Mouse (Mus musculus): ENCODE results near the gene Mcts2. TPM values are rescaled to one million over a fixed set of nuclear protein-coding genes. Genes with fewer than 3 reads are reported as not detected.

Mcts2 gene
- total RNA-seq, 4 experiments from 2014 or later, result 15.5 to 18.6 (median 18.2) TPM

GRCm38 (mm10) chr2:152683086-152683485 lies 3.7 kb upstream of the Mcts2 start:
- no peak for DNase-seq (ENCODE audit: low spot score in 2 of 2)

DNA sequence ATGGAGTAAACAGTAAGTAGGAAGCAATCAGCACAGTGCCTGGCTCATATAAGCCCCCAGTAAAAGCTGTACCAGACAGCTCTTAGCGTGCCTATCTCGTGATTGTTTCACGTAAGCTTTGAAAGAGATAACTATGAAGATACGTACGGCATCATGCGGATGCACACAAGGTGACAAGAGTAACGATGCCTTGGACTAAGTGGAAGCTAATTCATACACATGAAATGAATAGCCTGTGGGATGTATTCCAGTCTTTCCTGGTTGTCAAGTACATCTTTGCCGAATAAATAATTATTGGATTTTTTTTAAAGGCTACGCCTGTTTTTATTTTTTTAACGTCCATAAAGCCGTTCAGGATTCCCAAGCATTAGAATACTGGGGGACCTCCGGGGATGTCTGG lies 436 bp upstream of the Mcts2 start:
- DNase-seq (ENCODE audit: low spot score in 2 of 2), result no peak

DNA sequence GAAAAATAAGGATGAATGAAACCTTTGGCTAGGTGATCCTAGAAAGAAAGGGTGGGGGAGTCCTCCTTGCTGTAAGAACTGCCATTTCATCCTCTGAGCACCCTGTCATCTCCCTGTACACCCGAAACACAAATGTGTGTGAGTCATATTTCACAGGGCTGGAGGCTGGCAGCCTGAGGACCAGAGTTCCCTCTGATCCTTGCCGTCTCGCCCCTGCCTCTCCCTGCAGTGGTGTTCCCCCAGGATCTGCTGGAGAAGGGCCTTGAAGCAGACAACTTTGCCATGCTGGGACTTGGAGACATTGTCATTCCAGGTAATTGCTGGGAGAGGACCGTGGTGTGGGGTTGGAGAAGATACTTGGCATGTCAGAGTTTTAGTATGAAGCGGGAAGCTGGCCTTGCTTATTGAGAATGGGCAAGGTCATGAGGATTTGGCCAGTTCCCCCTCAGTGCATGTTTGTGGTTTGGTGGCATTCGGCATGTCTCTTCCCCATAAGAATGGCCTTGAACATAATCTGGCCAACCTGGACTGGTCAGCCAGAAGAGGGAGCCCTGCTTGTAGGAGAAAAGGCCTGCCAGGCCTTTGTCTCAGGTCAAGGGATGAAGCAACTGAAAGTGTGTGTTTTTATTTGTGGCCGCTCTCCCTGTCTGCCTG lies 4.9 kb downstream of the Mcts2 start:
- no peak for DNase-seq (ENCODE audit: low spot score in 2 of 2)

DNA sequence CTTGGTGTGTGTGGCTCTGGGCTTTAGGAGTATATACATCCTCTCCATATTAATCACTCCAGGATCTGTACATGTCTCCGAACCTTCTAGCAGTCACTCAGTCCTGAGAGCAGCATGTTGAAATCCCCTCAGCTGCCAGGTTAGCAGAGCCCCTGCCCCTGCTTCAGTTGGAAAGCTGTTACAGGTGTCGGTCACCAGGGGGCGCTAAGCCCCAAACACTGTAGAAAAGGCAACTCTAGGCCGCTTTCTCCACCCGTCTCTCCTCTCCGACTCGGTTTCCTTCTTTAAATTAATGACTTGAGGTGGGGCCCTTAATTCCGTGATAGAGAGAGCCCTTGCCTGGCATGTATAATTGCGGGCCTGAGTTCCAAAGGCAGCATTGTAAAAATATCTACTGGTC lies 6.4 kb downstream of the Mcts2 start:
- peak in 1 of 2 experiments; percentile 51 for DNase-seq (ENCODE audit: low spot score in 2 of 2)

DNA sequence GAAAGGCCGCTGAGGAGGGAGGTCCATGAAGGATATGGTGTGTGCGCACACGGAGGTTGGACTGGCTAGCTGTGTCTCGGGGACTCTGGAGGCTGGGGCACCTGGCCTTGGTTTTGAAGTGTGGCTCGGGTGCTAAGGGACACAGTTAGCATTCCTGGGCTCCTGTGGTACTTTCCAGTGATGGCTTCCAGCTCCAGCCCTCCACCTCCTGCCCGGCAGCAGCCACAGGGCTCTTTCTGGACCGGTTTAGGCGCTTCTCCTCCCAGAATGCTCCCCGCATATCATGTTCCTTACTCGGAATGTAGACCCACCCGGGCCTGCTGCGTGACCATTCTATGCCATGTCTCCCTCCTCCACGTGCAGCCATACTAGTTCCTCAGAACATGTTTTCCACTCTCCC lies 6.9 kb downstream of the Mcts2 start:
- no peak for DNase-seq (ENCODE audit: low spot score in 2 of 2)

DNA sequence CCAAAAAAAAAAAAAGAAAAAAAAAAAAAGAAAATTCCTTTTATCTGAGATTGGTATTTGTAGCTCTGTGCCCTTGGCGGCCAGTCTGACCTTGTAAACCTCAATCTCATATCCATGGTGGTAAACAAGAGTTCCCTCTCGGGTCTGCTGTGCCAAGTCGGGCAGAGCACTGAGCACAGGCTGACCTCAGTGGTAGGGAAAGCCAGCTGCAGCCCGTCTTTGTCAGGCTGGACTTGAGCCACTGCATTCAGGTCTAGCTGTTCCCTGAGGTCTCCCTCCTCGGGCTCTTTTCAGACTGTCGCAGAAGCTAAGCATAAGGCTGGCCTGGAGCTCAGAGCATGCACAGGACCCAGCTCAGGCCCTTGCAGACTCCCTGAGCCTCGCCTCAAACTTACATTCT lies 7.9 kb downstream of the Mcts2 start:
- DNase-seq (ENCODE audit: low spot score in 2 of 2), result no peak

- no peak for DNase-seq (ENCODE audit: low spot score in 2 of 2)
Measured at GRCm38 (mm10) chr2:152696016-152696415, 9.2 kb downstream of the Mcts2 start.

DNA sequence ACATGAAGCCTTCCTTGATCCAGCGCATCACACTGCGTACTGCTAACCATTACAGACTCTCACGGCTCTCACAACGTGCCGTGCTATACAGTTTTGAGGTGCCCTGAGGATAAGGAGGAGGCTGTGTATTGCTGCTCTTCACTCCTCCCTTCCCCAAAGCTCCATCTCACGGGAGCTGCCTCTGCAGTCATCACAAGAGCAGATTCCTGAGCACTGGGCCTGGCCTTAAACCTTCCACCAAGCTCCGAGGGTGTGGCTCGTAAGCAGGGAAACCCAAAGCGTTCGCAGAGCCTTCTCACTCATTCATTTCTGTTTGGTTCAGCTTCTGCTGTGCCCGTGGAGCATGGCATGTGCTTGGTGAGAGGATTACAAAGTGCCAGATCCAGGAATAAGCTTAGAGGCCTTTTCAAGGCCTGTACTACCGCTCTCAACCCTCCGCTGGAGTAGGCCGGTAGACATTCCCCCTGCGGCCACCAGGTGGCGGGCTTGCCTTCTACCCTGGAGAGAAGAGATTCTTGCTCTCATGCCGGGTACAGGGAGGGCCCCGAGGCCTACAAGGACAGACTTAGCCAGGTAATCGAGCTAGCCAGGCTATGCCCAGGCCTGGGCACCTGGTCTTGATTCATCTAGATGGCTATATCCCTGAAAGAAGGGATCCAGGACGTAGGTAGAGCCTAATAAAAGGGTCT lies 9.8 kb downstream of the Mcts2 start:
- peak; percentile 78 to 93 for DNase-seq (ENCODE audit: low spot score in 2 of 2)

GRCm38 (mm10) chr2:152700138-152700537 lies 13.3 kb downstream of the Mcts2 start:
- DNase-seq (ENCODE audit: low spot score in 2 of 2), result no peak

GRCm38 (mm10) chr2:152700725-152701124 lies 13.9 kb downstream of the Mcts2 start:
- no peak for DNase-seq (ENCODE audit: low spot score in 2 of 2)

- no peak for DNase-seq (ENCODE audit: low spot score in 2 of 2)
Measured at GRCm38 (mm10) chr2:152703596-152704255, 16.9 kb downstream of the Mcts2 start.

DNA sequence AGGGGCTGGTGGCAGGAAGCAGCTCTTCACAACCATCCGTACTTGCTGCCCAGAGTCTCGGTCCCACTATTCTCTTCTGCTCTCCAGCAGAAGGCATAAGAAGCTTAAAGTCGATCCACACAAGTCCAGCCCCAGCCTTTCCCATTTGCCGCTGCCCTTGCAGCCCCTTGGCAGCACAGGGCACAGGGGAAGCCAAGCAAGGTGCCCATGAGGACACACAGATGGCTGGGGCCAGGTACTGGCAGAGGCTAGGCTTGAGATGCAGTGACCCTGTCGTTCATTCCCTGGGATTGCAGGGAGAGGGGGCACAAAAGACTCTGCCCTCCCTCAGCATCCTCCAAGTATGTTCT lies 17.4 kb downstream of the Mcts2 start:
- DNase-seq (ENCODE audit: low spot score in 2 of 2), result no peak

GRCm38 (mm10) chr2:152704811-152705370 lies 18.1 kb downstream of the Mcts2 start:
- no peak for DNase-seq (ENCODE audit: low spot score in 2 of 2)

- DNase-seq (ENCODE audit: low spot score in 2 of 2), result peak in 1 of 2 experiments; percentile 53
Measured at GRCm38 (mm10) chr2:152705993-152706571, 19.2 kb downstream of the Mcts2 start.

DNA sequence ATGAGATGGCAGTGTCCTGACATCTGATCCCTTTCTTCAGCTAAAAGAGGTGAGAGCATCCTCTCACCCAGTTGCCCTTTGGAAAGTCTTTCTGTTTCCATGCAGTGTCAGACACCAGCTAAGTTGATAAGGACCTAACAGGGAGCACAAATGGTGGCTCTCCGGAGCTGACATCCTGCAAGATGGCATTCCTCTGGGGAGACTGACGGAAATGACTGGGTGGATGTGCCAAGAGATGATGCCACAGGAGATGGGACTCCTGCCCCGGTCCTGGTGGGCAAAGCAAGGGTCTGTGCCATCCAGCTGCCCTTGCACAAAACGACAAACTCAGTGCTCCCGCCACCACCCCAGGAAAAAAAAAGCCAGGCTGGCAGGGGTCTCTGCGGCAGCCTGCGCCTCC lies 20.4 kb downstream of the Mcts2 start:
- no peak for DNase-seq (ENCODE audit: low spot score in 2 of 2)

DNA sequence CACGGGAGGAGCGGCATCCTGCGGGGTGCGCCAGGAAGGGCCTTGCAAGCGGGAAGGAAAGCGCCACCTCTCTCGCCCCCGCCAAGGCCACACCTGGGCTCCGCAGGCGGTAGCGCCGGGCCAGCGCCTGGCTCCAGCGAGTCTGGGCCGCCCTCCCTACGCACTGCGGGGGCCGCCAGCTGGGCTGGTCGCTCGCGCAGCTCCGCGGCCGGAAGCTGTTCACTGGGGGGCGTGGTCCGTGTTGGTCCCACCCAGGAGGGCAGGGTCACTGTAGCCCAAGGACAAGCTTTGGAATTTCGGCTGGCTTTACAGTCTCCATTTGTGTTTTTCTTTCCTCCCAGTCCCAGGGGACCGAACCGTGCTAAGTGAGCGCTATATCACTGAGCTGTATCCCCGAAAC lies 20.8 kb downstream of the Mcts2 start:
- DNase-seq (ENCODE audit: low spot score in 2 of 2), result peak; percentile 51 to 73

GRCm38 (mm10) chr2:152709066-152709465 lies 22.2 kb downstream of the Mcts2 start:
- no peak for DNase-seq (ENCODE audit: low spot score in 2 of 2)

DNA sequence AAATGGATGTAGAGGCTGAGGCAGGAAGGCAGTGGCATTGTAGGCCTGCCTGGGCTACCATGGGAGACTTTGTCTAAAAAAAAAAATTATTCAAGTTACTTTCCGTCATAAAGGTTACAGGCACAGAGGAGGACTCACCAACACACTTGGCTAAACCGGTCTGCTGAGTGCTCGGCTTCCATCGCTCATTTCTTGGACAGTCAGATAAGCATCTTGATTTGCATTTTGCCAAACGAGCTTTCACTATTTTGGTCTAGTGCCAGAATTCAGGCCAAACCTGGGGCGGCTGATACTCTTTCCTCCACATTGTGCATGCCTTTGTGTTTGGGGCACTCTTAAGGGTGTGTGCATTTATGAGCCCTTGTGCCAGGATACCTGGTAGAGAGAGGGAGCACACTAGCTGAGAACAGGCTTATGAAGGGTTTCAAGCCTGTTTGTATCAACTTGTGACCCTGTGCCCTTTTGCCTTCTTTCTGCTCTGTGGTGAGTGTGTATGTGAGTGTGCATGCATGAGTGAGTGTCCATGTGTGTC lies 29.5 kb downstream of the Mcts2 start:
- DNase-seq (ENCODE audit: low spot score in 2 of 2), result no peak

DNA sequence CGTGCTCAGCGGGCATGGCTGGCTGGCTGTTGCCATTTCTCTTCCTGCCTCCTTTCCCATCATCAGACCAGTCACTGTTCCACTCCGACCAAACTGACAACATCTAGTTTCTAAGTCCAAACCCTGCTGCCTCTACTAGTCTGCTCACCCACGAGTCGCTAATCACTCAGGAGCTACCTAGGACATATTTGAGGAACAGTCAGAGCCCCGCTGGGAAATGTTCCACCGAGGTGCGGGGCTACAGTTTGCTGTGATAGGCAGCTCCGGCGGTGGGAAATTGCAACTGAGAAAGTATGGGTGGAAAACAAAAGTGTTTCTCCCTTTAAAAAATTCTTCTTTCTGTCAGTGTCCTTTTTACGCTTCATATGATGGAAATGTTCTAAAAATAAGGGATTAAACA lies 30.8 kb downstream of the Mcts2 start:
- no peak for DNase-seq (ENCODE audit: low spot score in 2 of 2)

DNA sequence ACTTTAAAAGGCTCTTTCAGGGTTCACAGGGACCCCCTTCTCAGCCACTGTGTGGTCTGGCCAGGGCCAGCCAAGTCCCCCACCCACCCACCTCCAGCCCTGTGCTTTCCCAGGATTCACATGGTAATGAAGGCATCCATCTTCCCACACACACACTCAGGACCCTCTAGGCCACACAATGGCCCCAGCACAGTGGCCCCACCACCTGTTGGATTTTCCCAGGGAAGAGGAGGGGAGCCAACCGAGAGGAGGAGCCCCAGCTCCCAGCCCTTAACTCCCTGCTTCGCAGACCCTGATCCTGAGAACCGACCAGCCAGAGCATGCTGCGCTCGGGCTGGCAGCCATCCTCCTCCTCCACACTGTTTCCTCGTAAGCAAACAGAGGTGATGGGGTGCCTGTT lies 31.2 kb downstream of the Mcts2 start:
- DNase-seq (ENCODE audit: low spot score in 2 of 2), result no peak

GRCm38 (mm10) chr2:152723651-152724331 lies 37.0 kb downstream of the Mcts2 start:
- no peak for DNase-seq (ENCODE audit: low spot score in 2 of 2)

Data from left cerebral cortex, adult 8-10 months (tissue).